Mouse (Mus musculus) bone marrow macrophage, adult 2 months (primary cell): Measurements from ENCODE around the gene Rbp7.

Experiments used
- CTCF ChIP-seq: IDR thresholded peaks from 2 replicates; pipeline ENCODE4 v1.5.1; 2012; ENCODE audit warnings: low read depth, mild to moderate bottlenecking, low read length, moderate library complexity
- POLR2A ChIP-seq: IDR thresholded peaks from 2 replicates; pipeline ENCODE4 v1.6.1; 2012; ENCODE audit warnings: mild to moderate bottlenecking, low read depth, low read length, borderline replicate concordance

- TF ChIP-seq CTCF (no peak), POLR2A (no peak)
These were observed 45.0 kb upstream of the Rbp7 start for GRCm38 (mm10) chr4:149499790-149500189.
